Mouse (Mus musculus) CH12.LX (cell line): ENCODE results near the gene Gm10354.
A peak's percentile ranks its signal among the peaks of the same experiment; 100 is the strongest.
"Not testable (repeated sequence)": the region's sequence is repeated elsewhere in the genome, so short reads cannot be mapped to it uniquely, and the experiment has no call there.

Experiments
- CHD1 ChIP-seq: IDR thresholded peaks from 2 replicates; pipeline ENCODE4 v1.6.1; 2012; ENCODE audit warnings: low read depth, low read length, improper control_type of control experiment, inconsistent platforms
- CTCF ChIP-seq, 2 experiments: IDR thresholded peaks in 1 of 2; conservative IDR thresholded peaks in 1 of 2; 2 replicates each; pipeline ENCODE4 v1.5.1; 2011 to 2012; ENCODE audit warnings: low read depth in 2 of 2, low read length in 2 of 2, improper control_type of control experiment in 1 of 2, inconsistent platforms in 1 of 2, mild to moderate bottlenecking in 1 of 2, moderate library complexity in 1 of 2
- EP300 ChIP-seq: IDR thresholded peaks from 2 replicates; pipeline ENCODE4 v1.6.1; 2011; ENCODE audit warnings: low read length, improper control_type of control experiment
- JUND ChIP-seq: conservative IDR thresholded peaks from 2 replicates; pipeline ENCODE4 v1.6.1; 2011; ENCODE audit warnings: low read depth, low read length, improper control_type of control experiment
- MEF2A ChIP-seq: IDR thresholded peaks from 2 replicates; pipeline ENCODE4 v1.6.1; 2014; ENCODE audit warnings: low read depth, mild to moderate bottlenecking, inconsistent platforms, low read length, improper control_type of control experiment, borderline replicate concordance
- MYC ChIP-seq: IDR thresholded peaks from 2 replicates; pipeline ENCODE4 v1.6.1; 2011; ENCODE audit warnings: low read depth, mild to moderate bottlenecking, improper control_type of control experiment, low read length
- POLR2A ChIP-seq: IDR thresholded peaks from 2 replicates; pipeline ENCODE4 v1.6.1; 2011; ENCODE audit warnings: low read depth, mild to moderate bottlenecking, improper control_type of control experiment, low read length
- POLR2AphosphoS2 ChIP-seq: IDR thresholded peaks from 2 replicates; pipeline ENCODE4 v1.6.1; 2011; ENCODE audit warnings: low read depth, low read length, improper control_type of control experiment
- SIN3A ChIP-seq: IDR thresholded peaks from 2 replicates; pipeline ENCODE4 v1.6.1; 2012; ENCODE audit warnings: low read length, improper control_type of control experiment, inconsistent platforms
- TBP ChIP-seq: conservative IDR thresholded peaks from 2 replicates; pipeline ENCODE4 v1.6.1; 2011; ENCODE audit warnings: low read depth, low read length, improper control_type of control experiment

GRCm38 (mm10) chr5:14927047-14927446 lies 51.7 kb downstream of the Gm10354 start:
- peak in 1 of 2 experiments; percentile 12; a peak in 1 of 4 replicates for TF ChIP-seq CTCF (conservative IDR thresholded peaks at IDR 0.05 in 1 of 2, IDR thresholded peaks at IDR 0.05 in 1 of 2; ENCODE audit: low read depth in 2 of 2, low read length in 2 of 2)
- TF ChIP-seq CHD1, SIN3A, MYC, JUND, EP300, MEF2A, TBP, POLR2A, POLR2AphosphoS2: not testable (repeated sequence)
